Mouse (Mus musculus) adrenal gland, postnatal 14 days (tissue): Measurements from ENCODE around the gene Gabrd. TPM values are rescaled to one million over a fixed set of nuclear protein-coding genes. Genes with fewer than 3 reads are reported as not detected.

ENCODE experiments used
- DNase-seq: peaks from one replicate; pipeline ENCODE4 v3.0.0; 2021; ENCODE audit warnings: mixed read lengths
- total RNA-seq: library from RNA; stranded (reverse); gene quantifications from 2 replicates; pipeline ENCODE4 v1.2.3, GENCODE M21; 2021

The Gabrd gene
- total RNA-seq, 1 experiment from 2014 or later = 0.11 TPM

DNA sequence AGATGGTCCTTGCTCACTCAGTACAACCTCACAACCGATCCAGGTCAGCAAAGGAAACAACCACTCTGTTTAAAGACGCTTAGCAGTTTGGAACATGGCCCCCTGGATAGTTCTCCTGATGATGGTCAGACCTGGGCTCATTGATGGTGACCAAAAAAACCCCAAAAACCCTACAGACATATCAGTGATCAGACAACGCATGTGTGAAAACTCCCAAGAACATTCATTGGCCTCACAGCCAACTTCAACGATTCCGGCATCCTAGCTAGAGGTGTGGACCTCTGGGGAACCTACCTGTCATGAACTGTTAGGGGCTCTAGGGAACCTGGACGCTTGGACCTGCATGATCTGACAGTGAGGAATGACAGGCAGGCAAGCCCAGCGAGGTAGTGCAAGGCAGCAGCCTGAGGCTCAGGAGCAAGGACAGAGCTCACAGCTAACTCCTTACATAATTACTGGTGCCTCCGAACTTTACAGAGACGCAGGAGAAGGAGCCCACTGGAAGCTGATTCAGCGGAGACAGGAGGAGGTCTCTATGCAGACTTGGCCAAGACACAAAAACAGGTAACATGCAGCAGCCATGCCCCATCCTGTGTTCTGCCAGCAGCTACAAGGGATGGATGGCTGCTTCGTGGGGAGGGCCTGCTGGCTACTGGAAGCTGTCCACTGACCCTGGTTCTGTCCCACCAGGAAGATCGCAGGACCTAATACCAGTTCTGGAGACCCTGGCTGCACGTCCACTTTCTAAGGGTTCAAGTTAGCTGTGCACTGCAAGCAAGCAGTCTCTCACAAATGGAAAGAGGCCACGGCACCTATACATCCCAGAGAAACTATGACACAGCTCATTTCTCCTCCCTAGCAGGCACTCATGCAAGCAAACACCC is 54.3 kb downstream of the Gabrd start:
- no peak for DNase-seq

DNA sequence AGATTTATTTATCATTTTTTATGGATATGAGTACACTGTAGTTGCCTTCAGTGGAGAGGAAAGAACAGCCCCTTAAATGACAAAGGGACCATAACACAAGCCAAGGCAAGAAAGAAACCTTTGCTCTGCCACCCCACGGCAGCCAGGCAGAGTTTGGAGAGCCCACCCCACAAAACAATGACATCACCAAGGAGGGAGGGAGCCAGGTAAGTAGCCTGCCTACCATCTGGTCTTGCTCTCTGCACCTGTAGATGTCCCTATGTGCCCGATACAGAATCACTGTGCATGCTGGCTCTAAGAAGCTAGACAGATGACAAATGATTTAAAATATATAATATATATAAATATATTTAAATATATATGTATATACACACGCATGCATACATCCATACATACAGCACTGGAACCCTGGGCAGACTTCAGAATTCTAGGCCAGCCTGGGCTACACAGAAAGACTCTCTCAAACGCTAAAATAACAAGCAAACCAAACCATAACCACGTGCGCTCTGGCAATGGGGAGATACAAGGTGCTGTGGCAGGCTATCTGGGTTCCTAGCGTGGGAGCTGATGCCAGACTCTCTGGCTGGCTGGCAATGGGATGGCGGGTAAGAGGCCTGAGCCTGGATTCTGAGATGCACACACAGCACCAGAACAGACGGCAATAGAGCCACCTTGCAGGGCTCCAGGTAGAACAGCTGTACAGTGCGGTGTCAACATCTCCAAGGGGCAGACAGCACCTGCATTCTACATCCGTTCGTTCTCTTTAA is 61.4 kb downstream of the Gabrd start:
- DNase-seq = no peak

Other genes with a start within 250 kb of the Gabrd start
- 66.2 and 70.1 TPM in 2 replicates for gene Ski, start 175.5 kb downstream of the Gabrd start, total RNA-seq
- 39.4 and 43.1 TPM in 2 replicates for gene Faap20, start 148.3 kb downstream of the Gabrd start, total RNA-seq
- gene Prkcz, start 36.8 kb downstream of the Gabrd start, total RNA-seq = 5.7 and 6.8 TPM in 2 replicates
- 0.48 and 1.1 TPM in 2 replicates for gene Cfap74, start 11.1 kb upstream of the Gabrd start, total RNA-seq
- gene Tmem52, start 71.0 kb upstream of the Gabrd start, total RNA-seq = 11.4 and 14.8 TPM in 2 replicates
- 389 and 418 TPM in 2 replicates for gene Gnb1, start 93.2 kb upstream of the Gabrd start, total RNA-seq
- 206 and 214 TPM in 2 replicates for gene Nadk, start 164.3 kb upstream of the Gabrd start, total RNA-seq
- gene Slc35e2, start 203.3 kb upstream of the Gabrd start, total RNA-seq = 25.8 and 30.1 TPM in 2 replicates
- gene Cdk11b, start 226.7 kb upstream of the Gabrd start, total RNA-seq = 56.4 and 59.3 TPM in 2 replicates
- not detected in 2 replicates for gene Gm10563, start 247.3 kb upstream of the Gabrd start, total RNA-seq